24 mouse cellular contexts compared by ENCODE assay signal in the genomic region with DNA sequence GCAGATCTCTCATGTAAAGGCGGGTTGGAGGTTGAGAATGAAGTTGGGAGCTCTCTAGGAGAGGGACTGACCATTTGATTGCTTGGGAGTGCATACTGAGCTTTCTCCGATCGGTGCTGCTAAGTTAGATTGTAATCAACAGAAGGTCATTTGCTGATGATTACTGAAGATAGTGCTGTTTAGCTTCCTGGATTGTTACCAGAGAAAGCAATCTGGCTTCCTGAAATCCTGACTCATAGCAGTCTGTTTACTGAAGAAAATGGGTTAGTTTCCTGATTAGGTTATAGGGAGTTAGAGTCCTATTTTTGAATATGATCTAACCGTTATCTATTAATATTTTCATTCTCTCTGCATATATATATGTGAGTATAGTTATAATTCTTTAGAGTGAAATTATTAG. TPM values are rescaled to one million over a fixed set of nuclear protein-coding genes. Genes with fewer than 3 reads are reported as not detected.
DNase-seq lines count a peak whose midpoint lies in the region; ATAC-seq and TF ChIP-seq lines count a peak whose summit lies in the region.
"Had no signal": no experiment of that assay in that cellular context is flagged by ENCODE, and none has a peak within 500 bp of the region (broad histone marks: within the 10 kb centered on the region; RNA-seq: fewer than 3 reads in every experiment).

No protein-coding gene starts in this region.

- no peak overlapping the region for H3K27ac ChIP-seq in lung, postnatal 0 days (ENCODE audit: low read length)
- peak overlapping the region; percentile 52 for H3K27ac ChIP-seq in layer of hippocampus, adult 2 months
- H3K27ac ChIP-seq: gastrocnemius, adult 2 months; heart, adult 2 months; heart, embryonic 13.5 days; hindbrain, embryonic 14.5 days; left cerebral cortex, adult 2 months; limb, embryonic 12.5 days; liver, embryonic 15.5 days; lung, embryonic 15.5 days; midbrain, embryonic 13.5 days; stomach, embryonic 15.5 days had no signal

- peak; percentile 4 for DNase-seq in cerebellum, adult 8-10 months
- DNase-seq in cerebellum, adult 11-12 months: no peak
- peak; percentile 5 for DNase-seq in lung, postnatal 0 days (ENCODE audit: low spot score)
- DNase-seq in lung, postnatal 4 days: no peak
- peak; percentile 43 to 70 for DNase-seq in layer of hippocampus, adult 2 months (ENCODE audit: low spot score in 2 of 2)
- DNase-seq in right cerebral cortex, postnatal 25 days: no peak
- DNase-seq: adrenal gland, postnatal 10 days; gastrocnemius, adult 2 months; heart, adult 2 months; heart, postnatal 10 days; kidney, postnatal 14 days; lung, postnatal 36 days had no signal

- H3K9me3 ChIP-seq in lung, postnatal 0 days (ENCODE audit: low read length): no peaks in the 10 kb centered on the region
- H3K9me3 ChIP-seq: heart, embryonic 13.5 days; limb, embryonic 12.5 days; liver, embryonic 15.5 days; lung, embryonic 15.5 days; midbrain, embryonic 13.5 days; stomach, embryonic 15.5 days had no signal

- no peak for ATAC-seq in lung, postnatal 0 days
- no peak for ATAC-seq in monocyte, adult 5-6 weeks (replicated peaks; ENCODE audit: insufficient number of reproducible peaks, low FRiP score, low TSS enrichment, poor library complexity, severe bottlenecking)
- ATAC-seq: intestine, postnatal 0 days; midbrain, embryonic 13.5 days; Patski had no signal

- WGBS in lung, postnatal 0 days: 37% methylated on average over 4 of the region's 4 CpGs

- H3K4me3 ChIP-seq in lung, postnatal 0 days (ENCODE audit: low read depth, low read length): no peak overlapping the region
- no peak overlapping the region for H3K4me3 ChIP-seq in layer of hippocampus, adult 2 months
- H3K4me3 ChIP-seq: erythroblast, embryonic 14.5 days; gastrocnemius, adult 2 months; heart, adult 2 months; heart, embryonic 13.5 days; left cerebral cortex, adult 2 months; limb, embryonic 12.5 days; liver, embryonic 15.5 days; lung, embryonic 15.5 days; midbrain, embryonic 13.5 days; stomach, embryonic 15.5 days had no signal

- H3K4me2 ChIP-seq in lung, postnatal 0 days (replicated peaks; ENCODE audit: low read depth, low read length): no peak overlapping the region
- H3K4me2 ChIP-seq: heart, embryonic 13.5 days; hindbrain, embryonic 14.5 days; limb, embryonic 12.5 days; liver, embryonic 15.5 days; lung, embryonic 15.5 days; midbrain, embryonic 13.5 days; stomach, embryonic 15.5 days had no signal

- TF ChIP-seq CTCF in lung, postnatal 0 days (IDR thresholded peaks at IDR 0.05): no peak
- TF ChIP-seq CTCF in layer of hippocampus, adult 2 months (conservative IDR thresholded peaks at IDR 0.05): no peak

- no peaks in the 10 kb centered on the region for H3K36me3 ChIP-seq in lung, postnatal 0 days (ENCODE audit: insufficient read depth, low read length)
- H3K36me3 ChIP-seq: heart, embryonic 13.5 days; limb, embryonic 12.5 days; liver, embryonic 15.5 days; lung, embryonic 15.5 days; midbrain, embryonic 13.5 days; stomach, embryonic 15.5 days had no signal

- TF ChIP-seq EP300 in lung, postnatal 0 days (IDR thresholded peaks at IDR 0.05): 0 out of 2 replicates have a peak, but pooled peaks have one; percentile 44

- H3K27me3 ChIP-seq in lung, postnatal 0 days (replicated peaks; ENCODE audit: insufficient read depth, low read length): no peaks in the 10 kb centered on the region
- H3K27me3 ChIP-seq: heart, embryonic 13.5 days; liver, embryonic 15.5 days; lung, embryonic 15.5 days; midbrain, embryonic 13.5 days; stomach, embryonic 15.5 days had no signal

- H3K9ac ChIP-seq in lung, postnatal 0 days (replicated peaks; ENCODE audit: low read depth): no peak overlapping the region
- H3K9ac ChIP-seq: heart, embryonic 13.5 days; hindbrain, embryonic 14.5 days; limb, embryonic 12.5 days; liver, embryonic 15.5 days; lung, embryonic 15.5 days; midbrain, embryonic 13.5 days; stomach, embryonic 15.5 days had no signal

- no peaks in the 10 kb centered on the region for H3K4me1 ChIP-seq in lung, postnatal 0 days (ENCODE audit: insufficient read depth, low read depth, low read length)
- H3K4me1 ChIP-seq: heart, embryonic 13.5 days; liver, embryonic 15.5 days; lung, embryonic 15.5 days; midbrain, embryonic 13.5 days; stomach, embryonic 15.5 days had no signal

RNA-seq across cellular contexts. Expression of gene Schip1, which starts 36.7 kb away (rescaled TPM):
- 52.2 and 56.8 TPM in 2 replicates for polyA plus RNA-seq in lung, postnatal 0 days (2015; fragmentation: Nextera tagmentation; extraction: Ambion mirVana)
- total RNA-seq in layer of hippocampus, adult 2 months (2021): 100 to 1,000 TPM; 276 to 283 TPM
- 0.29 to 0.39 TPM in 2 of 3 replicates, not detected in the other for total RNA-seq in monocyte, adult 5-6 weeks (2017)

Comparison
In these comparisons a context has a peak if more than half of its experiments do, and no peak if none do; other contexts are left out.
1. DNase-seq: peak in cerebellum, adult 8-10 months (single experiment), lung, postnatal 0 days (single experiment) and layer of hippocampus, adult 2 months (2 of 2); none in cerebellum, adult 11-12 months (single experiment), lung, postnatal 4 days (0 of 2) and right cerebral cortex, postnatal 25 days (single experiment).
2. RNA of gene Schip1, which starts 36.7 kb away (total RNA-seq): 276 to 283 TPM in layer of hippocampus, adult 2 months; 0.29 to 0.39 TPM in monocyte, adult 5-6 weeks; every median in the first group is over 100 times any median in the second.